Mouse (Mus musculus): Measurements from ENCODE around the gene Myg1. TPM values are rescaled to one million over a fixed set of nuclear protein-coding genes. Genes with fewer than 3 reads are reported as not detected.

Gene Myg1
- polyA plus RNA-seq (2012; rRNA removed), result 116 and 117 TPM in 2 replicates

GRCm38 (mm10) chr15:102331610-102332015 lies at the start of gene Myg1:
Myg1 (plus strand) TSS chr15:102331709.

GRCm38 (mm10) chr15:102295633-102296367 lies 35.7 kb upstream of the Myg1 start, which contains the start of gene Espl1:
Espl1 (plus strand) TSS chr15:102296266.

GRCm38 (mm10) chr15:102326022-102326576 lies 5.4 kb upstream of the Myg1 start, which contains the start of gene Pfdn5:
Pfdn5 (plus strand) TSS chr15:102326116.

GRCm38 (mm10) chr15:102350138-102350941 lies 18.8 kb downstream of the Myg1 start, which contains the start of gene Aaas:
Aaas (minus strand) TSS chr15:102350771.

GRCm38 (mm10) chr15:102366733-102367344 lies 35.3 kb downstream of the Myg1 start, which contains the start of gene Sp7:
Sp7 (minus strand) TSS chr15:102367182.

Other genes starting within 250 kb of the Myg1 start
- 15.9 and 36.1 TPM in 2 replicates for gene Tns2, start 231.3 kb upstream of the Myg1 start, polyA plus RNA-seq (2012; rRNA removed)
- 61.2 and 70.4 TPM in 2 replicates for gene Spryd3, start 195.5 kb upstream of the Myg1 start, polyA plus RNA-seq (2012; rRNA removed)
- 0.98 and 2.7 TPM in 2 replicates for gene Igfbp6, start 187.3 kb upstream of the Myg1 start, polyA plus RNA-seq (2012; rRNA removed)
- 0.20 and 0.25 TPM in 2 replicates for gene Soat2, start 181.2 kb upstream of the Myg1 start, polyA plus RNA-seq (2012; rRNA removed)
- 104 and 115 TPM in 2 replicates for gene Zfp740, start 128.5 kb upstream of the Myg1 start, polyA plus RNA-seq (2012; rRNA removed)
- gene Csad, start 127.0 kb upstream of the Myg1 start, polyA plus RNA-seq (2012; rRNA removed), result 53.4 and 66.2 TPM in 2 replicates
- gene Itgb7, start 99.8 kb upstream of the Myg1 start, polyA plus RNA-seq (2012; rRNA removed), result 0.44 and 1.0 TPM in 2 replicates
- 10.4 and 29.3 TPM in 2 replicates for gene Rarg, start 74.2 kb upstream of the Myg1 start, polyA plus RNA-seq (2012; rRNA removed)
- 0.32 and 0.73 TPM in 2 replicates for gene Gm9918, start 61.1 kb upstream of the Myg1 start, polyA plus RNA-seq (2012; rRNA removed)
- 39.0 and 40.3 TPM in 2 replicates for gene Mfsd5, start 52.3 kb upstream of the Myg1 start, polyA plus RNA-seq (2012; rRNA removed)
- 16.3 and 17.7 TPM in 2 replicates for gene Espl1, start 35.4 kb upstream of the Myg1 start, polyA plus RNA-seq (2012; rRNA removed)
- gene Pfdn5, start 5.6 kb upstream of the Myg1 start, polyA plus RNA-seq (2012; rRNA removed), result 418 and 443 TPM in 2 replicates
- 49.4 and 50.3 TPM in 2 replicates for gene Aaas, start 19.1 kb downstream of the Myg1 start, polyA plus RNA-seq (2012; rRNA removed)
- 4.1 and 7.9 TPM in 2 replicates for gene Sp7, start 35.5 kb downstream of the Myg1 start, polyA plus RNA-seq (2012; rRNA removed)
- 21.8 TPM in 2 replicates for gene Sp1, start 74.4 kb downstream of the Myg1 start, polyA plus RNA-seq (2012; rRNA removed)
- gene Amhr2, start 113.7 kb downstream of the Myg1 start, polyA plus RNA-seq (2012; rRNA removed), result 0.58 and 0.82 TPM in 2 replicates
- 98.8 and 101 TPM in 2 replicates for gene Prr13, start 127.3 kb downstream of the Myg1 start, polyA plus RNA-seq (2012; rRNA removed)
- gene Pcbp2, start 138.8 kb downstream of the Myg1 start, polyA plus RNA-seq (2012; rRNA removed), result 555 and 600 TPM in 2 replicates
- not detected in 2 replicates for gene Gm10337, start 172.0 kb downstream of the Myg1 start, polyA plus RNA-seq (2012; rRNA removed)
- gene Map3k12, start 185.4 kb downstream of the Myg1 start, polyA plus RNA-seq (2012; rRNA removed), result 69.0 and 72.9 TPM in 2 replicates
- gene Tarbp2, start 186.5 kb downstream of the Myg1 start, polyA plus RNA-seq (2012; rRNA removed), result 146 TPM in 2 replicates
- 7.6 and 8.6 TPM in 2 replicates for gene Npff, start 193.2 kb downstream of the Myg1 start, polyA plus RNA-seq (2012; rRNA removed)

Measured in central nervous system, embryonic 14 days (tissue).